In genomic region chr11:19015731-19016461, GRCm38 (mm10) we compare ENCODE assay signal across 8 mouse cellular contexts. TPM values are rescaled to one million over a fixed set of nuclear protein-coding genes. Genes with fewer than 3 reads are reported as not detected.
DNase-seq lines count a peak whose midpoint lies in the region; ATAC-seq and TF ChIP-seq lines count a peak whose summit lies in the region.

No protein-coding gene starts in this region.

- TF ChIP-seq EP300 in heart, postnatal 0 days (IDR thresholded peaks at IDR 0.05; ENCODE audit: low read depth), result no peak; the same call in 1 of the 2 replicates

- H3K36me3 ChIP-seq in liver, adult 2 months (ENCODE audit: control insufficient read depth, insufficient read depth, low read length), result peaks cover 4% of the 10 kb centered on the region; the same call in 1 of the 2 replicates
- H3K36me3 ChIP-seq in heart, postnatal 0 days (replicated peaks; ENCODE audit: control insufficient read depth, insufficient read depth, low read length), result 0 out of 2 replicates have a peak, but pooled peaks cover 4% of the 10 kb centered on the region
- 0 out of 2 replicates have a peak, but pooled peaks cover 6% of the 10 kb centered on the region for H3K36me3 ChIP-seq in liver, embryonic 12.5 days
- H3K36me3 ChIP-seq in small intestine, adult 2 months (ENCODE audit: control insufficient read depth, insufficient read depth, low read length), result no peaks in the 10 kb centered on the region

- no peaks in the 10 kb centered on the region for H3K27me3 ChIP-seq in liver, adult 2 months (ENCODE audit: control insufficient read depth, insufficient read depth, low read length)
- H3K27me3 ChIP-seq in heart, postnatal 0 days (ENCODE audit: control insufficient read depth, insufficient read depth, low read length), result no peaks in the 10 kb centered on the region
- peaks cover 76% of the 10 kb centered on the region for H3K27me3 ChIP-seq in liver, embryonic 12.5 days (replicated peaks)
- H3K27me3 ChIP-seq in small intestine, adult 2 months (ENCODE audit: control insufficient read depth, insufficient read depth, low read length), result peaks cover 32% of the 10 kb centered on the region

- peak overlapping the region; percentile 37 for H3K9ac ChIP-seq in liver, adult 2 months (ENCODE audit: low read depth, low read length)
- H3K9ac ChIP-seq in heart, postnatal 0 days (replicated peaks; ENCODE audit: low read depth, low read length), result peak overlapping the region; percentile 89
- H3K9ac ChIP-seq in liver, embryonic 12.5 days, result peak overlapping the region; percentile 74

- peak overlapping the region; percentile 98 for H3K4me2 ChIP-seq in heart, postnatal 0 days (ENCODE audit: low read depth, low read length)
- peak overlapping the region; percentile 89 for H3K4me2 ChIP-seq in liver, embryonic 12.5 days

- 18% methylated on average over 37 of the region's 37 CpGs for WGBS in liver, adult 2 months
- under 1% methylated on average over 37 of the region's 37 CpGs for WGBS in heart, postnatal 0 days
- WGBS in liver, embryonic 12.5 days (ENCODE audit: insufficient replicate concordance), result under 1% methylated on average over 37 of the region's 37 CpGs
- WGBS in small intestine, adult 2 months, result 8% methylated on average over 37 of the region's 37 CpGs

- no peak for DNase-seq in liver, adult 2 months (ENCODE audit: extremely low read depth, low read depth, low spot score)
- no peak for DNase-seq in liver
- DNase-seq in embryo, embryonic 10 days (ENCODE audit: low spot score), result peak; percentile 60
- DNase-seq in heart, postnatal 0 days (ENCODE audit: low spot score), result peak; percentile 51
- DNase-seq in frontal cortex, adult 2 months (ENCODE audit: extremely low spot score in 1 of 2, low spot score in 1 of 2), result no peak
- no peak for DNase-seq in left cerebral cortex, postnatal 36 days (ENCODE audit: low spot score in 2 of 2)

- H3K4me3 ChIP-seq in liver, adult 2 months (ENCODE audit: insufficient read depth, low read depth, low read length), result peak overlapping the region; percentile 44
- H3K4me3 ChIP-seq in heart, postnatal 0 days (ENCODE audit: low read depth, low read length), result peak overlapping the region; percentile 73
- peak overlapping the region; percentile 65 for H3K4me3 ChIP-seq in liver, embryonic 12.5 days
- H3K4me3 ChIP-seq in small intestine, adult 2 months (ENCODE audit: low read depth, low read length), result peak overlapping the region; percentile 54

- H3K27ac ChIP-seq in liver, adult 2 months (replicated peaks; ENCODE audit: insufficient read depth, low read depth, low read length), result no peak overlapping the region
- peak overlapping the region; percentile 83 for H3K27ac ChIP-seq in heart, postnatal 0 days (ENCODE audit: low read depth)
- H3K27ac ChIP-seq in liver, embryonic 12.5 days, result peak overlapping the region; percentile 45
- peak overlapping the region; percentile 20; the same call in 1 of the 2 replicates for H3K27ac ChIP-seq in small intestine, adult 2 months (ENCODE audit: insufficient read depth, low read depth, low read length)

- no peak for ATAC-seq in heart, postnatal 0 days (ENCODE audit: insufficient read depth, low read depth)
- no peak for ATAC-seq in liver, embryonic 12.5 days

- H3K79me2 ChIP-seq in liver, adult 2 months (ENCODE audit: control insufficient read depth, insufficient read depth, low read length), result 0 out of 2 replicates have a peak, but pooled peaks cover 5% of the 10 kb centered on the region

- peaks cover 6% of the 10 kb centered on the region; the same call in 1 of the 2 replicates for H3K4me1 ChIP-seq in liver, adult 2 months (ENCODE audit: control insufficient read depth, insufficient read depth, low read length)
- H3K4me1 ChIP-seq in heart, postnatal 0 days (ENCODE audit: control insufficient read depth, insufficient read depth), result 0 out of 2 replicates have a peak, but pooled peaks cover 7% of the 10 kb centered on the region
- peaks cover 24% of the 10 kb centered on the region for H3K4me1 ChIP-seq in liver, embryonic 12.5 days
- H3K4me1 ChIP-seq in small intestine, adult 2 months (ENCODE audit: control insufficient read depth, insufficient read depth, insufficient read length, low read length), result no peaks in the 10 kb centered on the region; the same call in 1 of the 2 replicates

- H3K9me3 ChIP-seq in heart, postnatal 0 days (replicated peaks; ENCODE audit: control insufficient read depth, low read length), result no peaks in the 10 kb centered on the region
- H3K9me3 ChIP-seq in liver, embryonic 12.5 days (replicated peaks), result no peaks in the 10 kb centered on the region

- intact Hi-C loops in left cerebral cortex, postnatal 36 days (cut with DNase I), result loop anchor here (5.0 kb wide), 1 partner anchor 264 kb away; no protein-coding TSS in a partner anchor

- no peak for TF ChIP-seq CTCF in liver, adult 2 months (IDR thresholded peaks at IDR 0.05; ENCODE audit: low read depth, low read length)
- TF ChIP-seq CTCF in heart, postnatal 0 days (IDR thresholded peaks at IDR 0.05; ENCODE audit: low read depth), result no peak
- no peak for TF ChIP-seq CTCF in small intestine, adult 2 months (IDR thresholded peaks at IDR 0.05; ENCODE audit: extremely low read depth, insufficient read length, insufficient replicate concordance, low read depth, low read length)

- no peak for TF ChIP-seq POLR2A in liver, adult 2 months (IDR thresholded peaks at IDR 0.05; ENCODE audit: extremely low read depth, insufficient read depth, low read length)
- no peak for TF ChIP-seq POLR2A in small intestine, adult 2 months (IDR thresholded peaks at IDR 0.05; ENCODE audit: low read depth, low read length)

RNA-seq across cellular contexts. Expression of gene Meis1, which starts 2.9 kb away (rescaled TPM):
- 4.8 and 6.1 TPM in 2 replicates for total RNA-seq in liver, adult 2 months (2014; rRNA removed)
- 2.0 and 2.5 TPM in 2 replicates for polyA plus RNA-seq in liver, adult 2 months (2012; rRNA removed)
- total RNA-seq in heart, postnatal 0 days (2014; rRNA removed; ENCODE audit: low replicate concordance), result 24.8 and 34.8 TPM in 2 replicates
- 35.4 and 36.5 TPM in 2 replicates for polyA plus RNA-seq in heart, postnatal 0 days (2015; fragmentation: Nextera tagmentation; extraction: Ambion mirVana)
- polyA plus RNA-seq in liver, embryonic 12.5 days (2016; fragmentation: Nextera tagmentation; extraction: Ambion mirVana), result 24.6 TPM in 2 replicates
- polyA plus RNA-seq in small intestine, adult 2 months (2012; rRNA removed), result 3.4 and 4.0 TPM in 2 replicates
- polyA plus RNA-seq in frontal cortex, adult 2 months (2012; rRNA removed), result 21.9 and 22.7 TPM in 2 replicates
- 1 to 10 TPM; 4.6 to 7.0 TPM for total RNA-seq in left cerebral cortex, postnatal 36 days (2021)

Comparison
In these comparisons a context has a peak if more than half of its experiments do, and no peak if none do; other contexts are left out.
1. DNase-seq: peak in embryo, embryonic 10 days (single experiment) and heart, postnatal 0 days (single experiment); none in liver, adult 2 months (single experiment), liver (single experiment), frontal cortex, adult 2 months (0 of 2) and left cerebral cortex, postnatal 36 days (0 of 2).
2. H3K9ac ChIP-seq: peak in every context shown above with its lines; median percentile 89 in heart, postnatal 0 days; 74 in liver, embryonic 12.5 days; 37 in liver, adult 2 months.
3. Peak in every context shown above with its lines, with median percentiles within 50 percentile points of each other: H3K4me3 ChIP-seq.